Mouse (Mus musculus) cerebellum, adult 8-10 months (tissue): Measurements from ENCODE around the gene 3110001I22Rik.
"Not testable (repeated sequence)": the region's sequence is repeated elsewhere in the genome, so short reads cannot be mapped to it uniquely, and the experiment has no call there.

Experiments used
- DNase-seq: peaks from one replicate; pipeline ENCODE4 v3.0.0; 2022

The 3110001I22Rik gene

GRCm38 (mm10) chr16:13671685-13672385 lies at the start of gene 3110001I22Rik, which contains the start of gene Bfar:
TSS of gene 3110001I22Rik (plus strand) at chr16:13671929.
TSS of gene Bfar (plus strand) at chr16:13671858.
- DNase-seq, result peak; percentile 89

GRCm38 (mm10) chr16:13628345-13628744 lies 43.4 kb upstream of the 3110001I22Rik start:
- peak; percentile 7 for DNase-seq

GRCm38 (mm10) chr16:13638198-13638597 lies 33.5 kb upstream of the 3110001I22Rik start:
- not testable (repeated sequence) for DNase-seq

- DNase-seq, result no peak
These were observed 32.2 kb upstream of the 3110001I22Rik start for GRCm38 (mm10) chr16:13639508-13639907.

GRCm38 (mm10) chr16:13640064-13640463 lies 31.7 kb upstream of the 3110001I22Rik start:
- no peak for DNase-seq

GRCm38 (mm10) chr16:13644474-13644873 lies 27.3 kb upstream of the 3110001I22Rik start:
- no peak for DNase-seq

- no peak for DNase-seq
These were observed 25.8 kb upstream of the 3110001I22Rik start for GRCm38 (mm10) chr16:13645930-13646329.

GRCm38 (mm10) chr16:13658886-13659285 lies 12.8 kb upstream of the 3110001I22Rik start:
- DNase-seq, result no peak

GRCm38 (mm10) chr16:13660736-13661135 lies 11.0 kb upstream of the 3110001I22Rik start:
- no peak for DNase-seq

GRCm38 (mm10) chr16:13667878-13668343 lies 3.8 kb upstream of the 3110001I22Rik start, which contains the start of gene Parn:
TSS of gene Parn (minus strand) at chr16:13668170.
- peak; percentile 92 for DNase-seq

- peak; percentile 22 for DNase-seq
These were observed 3.2 kb upstream of the 3110001I22Rik start for GRCm38 (mm10) chr16:13668402-13669108.

GRCm38 (mm10) chr16:13669282-13669681 lies 2.4 kb upstream of the 3110001I22Rik start:
- no peak for DNase-seq

GRCm38 (mm10) chr16:13670896-13671295 lies 833 bp upstream of the 3110001I22Rik start:
- DNase-seq, result not testable (repeated sequence)

- peak; percentile 38 for DNase-seq
These were observed 713 bp downstream of the 3110001I22Rik start for GRCm38 (mm10) chr16:13672386-13672898.

- DNase-seq, result no peak
These were observed 1.4 kb downstream of the 3110001I22Rik start for GRCm38 (mm10) chr16:13673114-13673513.

- no peak for DNase-seq
These were observed 2.8 kb downstream of the 3110001I22Rik start for GRCm38 (mm10) chr16:13674511-13674910.

GRCm38 (mm10) chr16:13678601-13679319 lies 7.0 kb downstream of the 3110001I22Rik start:
- no peak for DNase-seq

- no peak for DNase-seq
These were observed 27.3 kb downstream of the 3110001I22Rik start for GRCm38 (mm10) chr16:13698998-13699397.

- peak; percentile 4 for DNase-seq
These were observed 30.5 kb downstream of the 3110001I22Rik start for GRCm38 (mm10) chr16:13702184-13702583.

- DNase-seq, result no peak
These were observed 32.9 kb downstream of the 3110001I22Rik start for GRCm38 (mm10) chr16:13704676-13705075.

GRCm38 (mm10) chr16:13714910-13715309 lies 43.2 kb downstream of the 3110001I22Rik start:
- no peak for DNase-seq

GRCm38 (mm10) chr16:13716821-13717553 lies 45.3 kb downstream of the 3110001I22Rik start:
- DNase-seq, result no peak
